Mouse (Mus musculus) thymus, adult 2 months (tissue): ENCODE data around the gene Trat1.

Experiments
- CTCF ChIP-seq: fragments of 200-500 bp; IDR thresholded peaks from 2 replicates; pipeline ENCODE4 v1.5.1; 2012; ENCODE audit warnings: mild to moderate bottlenecking, control low read depth, low read length, moderate library complexity, borderline replicate concordance; ENCODE audit not compliant: control insufficient read depth, poor library complexity, insufficient read depth; ENCODE audit errors: extremely low read depth
- POLR2A ChIP-seq: fragments of 200-500 bp; IDR thresholded peaks from 2 replicates; pipeline ENCODE4 v1.6.1; 2012; ENCODE audit warnings: mild to moderate bottlenecking, low read length, control low read depth, moderate library complexity; ENCODE audit not compliant: control insufficient read depth, poor library complexity, insufficient read depth; ENCODE audit errors: extremely low read depth

DNA sequence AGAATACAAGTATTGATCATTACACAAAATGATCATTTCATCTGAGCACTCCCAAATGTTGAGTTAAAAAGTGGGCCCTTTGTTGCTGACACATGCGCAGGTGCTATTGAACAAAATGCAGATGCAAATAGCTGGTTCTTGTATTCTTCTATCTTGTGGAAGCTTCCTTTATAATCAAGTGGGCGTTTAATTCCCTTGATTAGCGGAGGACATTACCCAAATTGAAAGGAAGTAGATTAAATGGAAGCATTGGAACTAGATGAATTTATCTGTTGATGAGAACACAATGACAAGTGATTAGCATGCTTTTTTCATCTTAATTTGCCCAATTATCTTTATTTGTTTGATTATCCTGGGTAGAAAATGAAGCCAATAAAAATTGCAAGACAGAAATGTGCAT lies 51.6 kb downstream of the Trat1 start:
- TF ChIP-seq POLR2A (no peak), CTCF (no peak)
